Mouse (Mus musculus) liver, adult 2 months (tissue): ENCODE measurements at regions not wholly inside any gene's neighbourhood (a gene's known extent, or its start where the extent isn't known, plus 50 kb on each side); places are given as distances from the start of the nearest gene placed in this dataset.

Experiments used
- CTCF ChIP-seq: fragments of 200-500 bp; IDR thresholded peaks from 2 replicates; pipeline ENCODE4 v1.5.1; 2011; ENCODE audit warnings: low read depth, low read length, control low read depth
- POLR2A ChIP-seq: fragments of 200-500 bp; IDR thresholded peaks from 2 replicates; pipeline ENCODE4 v1.6.1; 2011; ENCODE audit warnings: low read length, control low read depth; ENCODE audit not compliant: insufficient read depth; ENCODE audit errors: extremely low read depth

GRCm38 (mm10) chr13:113436288-113436687 lies 143.3 kb downstream of the BC067074 start:
- TF ChIP-seq CTCF (no peak), POLR2A (no peak)
